Mouse (Mus musculus) naive thymus-derived CD4-positive, alpha-beta T cell, adult 2 months (primary cell): ENCODE data around the gene Gabrb3.
"Not testable (repeated sequence)": the region's sequence is repeated elsewhere in the genome, so short reads cannot be mapped to it uniquely, and the experiment has no call there.

Experiments
- DNase-seq: peaks from one replicate; pipeline ENCODE4 v3.0.0-alpha.2; 2011; ENCODE audit warnings: low read depth

The Gabrb3 gene

GRCm38 (mm10) chr7:57706092-57706491 lies 286.6 kb downstream of the Gabrb3 start:
- DNase-seq, result no peak

- no peak for DNase-seq
Measured at GRCm38 (mm10) chr7:57706976-57707740, 287.7 kb downstream of the Gabrb3 start.

DNA sequence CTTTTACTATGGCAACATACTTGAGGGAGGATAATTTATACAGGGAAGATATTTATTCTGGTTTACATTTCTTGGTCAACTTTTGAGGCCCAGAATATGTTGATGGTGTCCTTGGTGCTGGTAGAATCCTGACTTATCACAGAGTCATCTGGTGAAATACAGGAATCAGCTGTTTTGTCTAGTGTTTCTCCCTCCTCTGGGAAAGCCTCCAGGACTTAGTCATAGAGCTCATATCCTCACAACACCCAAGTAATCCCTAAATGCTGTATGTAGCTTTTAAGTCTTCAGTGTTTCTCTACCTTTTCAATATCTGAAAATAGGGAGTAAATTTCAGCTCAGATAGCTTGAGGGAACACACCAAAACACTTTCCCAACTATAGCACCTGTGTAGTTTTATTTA lies 292.2 kb downstream of the Gabrb3 start:
- DNase-seq, result no peak

DNA sequence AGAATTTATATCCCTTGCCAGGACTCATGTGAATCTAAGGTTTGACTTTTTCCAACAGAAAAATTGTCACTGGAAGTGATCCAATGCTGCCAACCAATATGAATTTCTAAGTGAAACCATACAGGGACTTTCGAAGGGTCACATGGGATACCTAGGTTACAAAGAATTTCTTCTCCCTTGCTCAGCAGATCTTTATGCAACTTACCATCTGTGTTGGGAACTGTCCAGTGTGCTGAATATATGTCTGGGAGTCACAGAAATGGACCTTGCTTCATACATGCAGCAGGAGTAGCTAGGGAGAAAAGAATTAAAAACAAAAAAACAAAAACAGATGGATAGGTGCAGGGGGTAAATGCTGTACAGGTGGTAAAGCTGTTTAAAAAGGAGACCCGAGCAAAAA lies 327.3 kb downstream of the Gabrb3 start:
- no peak for DNase-seq

DNA sequence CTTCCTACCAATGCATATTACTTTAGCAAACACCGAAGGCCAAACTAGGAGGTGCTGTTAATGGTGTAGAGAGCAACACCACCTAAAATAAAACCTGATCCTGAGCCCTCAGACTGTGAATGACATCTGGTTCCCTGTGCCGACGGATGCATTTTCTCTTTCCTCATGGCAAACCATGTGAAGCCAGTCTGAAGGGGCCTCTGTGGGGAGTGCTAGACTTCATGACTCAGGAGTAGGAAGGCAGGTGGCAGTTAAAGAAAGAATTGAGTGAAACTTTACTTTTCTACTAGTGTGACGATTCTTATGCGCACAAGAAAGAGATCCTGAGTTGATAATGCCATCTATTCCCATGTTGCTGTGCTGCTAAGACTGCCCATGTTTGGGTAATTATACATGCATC lies 341.0 kb downstream of the Gabrb3 start:
- DNase-seq, result no peak

- DNase-seq, result no peak
Measured at GRCm38 (mm10) chr7:57778754-57779153, 359.3 kb downstream of the Gabrb3 start.

GRCm38 (mm10) chr7:57786102-57786501 lies 366.6 kb downstream of the Gabrb3 start:
- not testable (repeated sequence) for DNase-seq

GRCm38 (mm10) chr7:57787520-57787919 lies 368.0 kb downstream of the Gabrb3 start:
- no peak for DNase-seq

DNA sequence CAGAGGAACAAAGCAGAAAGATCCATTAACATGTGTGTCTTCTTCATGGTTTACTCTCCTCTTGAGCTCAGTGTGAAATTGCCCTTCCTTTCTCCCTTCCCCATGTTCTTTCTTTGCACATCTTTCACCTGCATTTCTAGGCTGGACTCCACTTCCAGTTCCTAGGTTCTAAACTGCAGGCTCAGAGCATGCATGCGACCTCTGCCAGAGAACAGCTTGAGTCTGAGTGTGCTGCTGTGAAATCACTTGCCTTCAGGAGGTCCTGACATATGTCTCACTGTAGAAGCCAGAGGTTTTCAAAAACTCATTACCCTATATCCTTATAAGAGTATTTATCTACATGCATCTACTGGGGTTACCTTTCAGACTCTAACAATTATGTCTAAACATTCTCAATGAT lies 383.8 kb downstream of the Gabrb3 start:
- DNase-seq, result no peak

DNA sequence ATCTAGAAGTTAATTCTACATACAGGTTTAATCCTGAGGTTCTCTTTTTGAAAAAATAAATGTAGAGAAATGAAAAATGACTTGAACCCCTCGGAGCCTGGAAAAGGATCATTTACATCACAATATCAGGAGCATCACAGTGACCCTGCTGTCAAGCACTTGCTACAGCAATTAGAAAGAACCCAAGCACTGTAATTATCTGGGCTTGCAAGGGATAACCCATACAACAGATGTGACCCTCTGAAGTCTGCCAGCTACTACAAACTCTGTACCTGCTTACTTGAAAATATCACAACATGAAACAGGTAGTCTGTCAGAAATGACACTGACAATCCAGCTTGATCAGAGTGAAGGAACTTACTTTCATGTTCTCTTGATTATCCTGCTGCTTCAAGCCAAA lies 394.2 kb downstream of the Gabrb3 start:
- no peak for DNase-seq

DNA sequence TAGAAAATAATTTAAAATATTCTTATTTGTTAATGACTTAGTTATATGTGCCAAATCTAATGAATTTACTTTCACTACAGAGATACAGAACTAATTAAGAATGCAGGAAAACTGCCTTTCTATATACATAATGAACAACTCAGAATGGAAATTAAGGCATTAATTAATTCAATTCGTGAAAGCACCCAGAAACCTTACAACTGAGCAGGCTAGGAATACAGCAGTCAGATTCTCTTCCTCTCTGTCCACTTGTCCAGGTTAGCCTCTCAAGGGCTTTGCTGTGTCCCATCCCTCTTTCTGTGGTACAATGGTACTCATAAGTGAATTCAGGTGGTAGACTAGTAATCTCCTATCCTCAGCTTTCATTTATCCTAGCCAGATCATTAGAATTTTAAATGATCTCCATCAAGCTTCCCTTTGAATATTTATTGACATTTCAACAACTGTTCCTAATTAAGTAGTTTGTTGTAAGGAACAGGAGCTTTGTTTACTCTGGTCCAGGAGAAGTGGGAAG lies 422.9 kb downstream of the Gabrb3 start:
- DNase-seq, result no peak

- no peak for DNase-seq
Measured at GRCm38 (mm10) chr7:57867951-57868350, 448.5 kb downstream of the Gabrb3 start.
